Mouse (Mus musculus) naive thymus-derived CD4-positive, alpha-beta T cell, adult 5 months (primary cell): ENCODE data around the gene Ankrd16. TPM values are rescaled to one million over a fixed set of nuclear protein-coding genes. Genes with fewer than 3 reads are reported as not detected.

Experiments used
- polyA plus RNA-seq: library from polyadenylated mRNA; unstranded; fragments of 100-300 nt; shearing (Covaris generic); gene quantifications from one replicate; pipeline ENCODE4 v1.2.1, GENCODE M21; 2017

The Ankrd16 gene
- 68.4 TPM for polyA plus RNA-seq

DNA sequence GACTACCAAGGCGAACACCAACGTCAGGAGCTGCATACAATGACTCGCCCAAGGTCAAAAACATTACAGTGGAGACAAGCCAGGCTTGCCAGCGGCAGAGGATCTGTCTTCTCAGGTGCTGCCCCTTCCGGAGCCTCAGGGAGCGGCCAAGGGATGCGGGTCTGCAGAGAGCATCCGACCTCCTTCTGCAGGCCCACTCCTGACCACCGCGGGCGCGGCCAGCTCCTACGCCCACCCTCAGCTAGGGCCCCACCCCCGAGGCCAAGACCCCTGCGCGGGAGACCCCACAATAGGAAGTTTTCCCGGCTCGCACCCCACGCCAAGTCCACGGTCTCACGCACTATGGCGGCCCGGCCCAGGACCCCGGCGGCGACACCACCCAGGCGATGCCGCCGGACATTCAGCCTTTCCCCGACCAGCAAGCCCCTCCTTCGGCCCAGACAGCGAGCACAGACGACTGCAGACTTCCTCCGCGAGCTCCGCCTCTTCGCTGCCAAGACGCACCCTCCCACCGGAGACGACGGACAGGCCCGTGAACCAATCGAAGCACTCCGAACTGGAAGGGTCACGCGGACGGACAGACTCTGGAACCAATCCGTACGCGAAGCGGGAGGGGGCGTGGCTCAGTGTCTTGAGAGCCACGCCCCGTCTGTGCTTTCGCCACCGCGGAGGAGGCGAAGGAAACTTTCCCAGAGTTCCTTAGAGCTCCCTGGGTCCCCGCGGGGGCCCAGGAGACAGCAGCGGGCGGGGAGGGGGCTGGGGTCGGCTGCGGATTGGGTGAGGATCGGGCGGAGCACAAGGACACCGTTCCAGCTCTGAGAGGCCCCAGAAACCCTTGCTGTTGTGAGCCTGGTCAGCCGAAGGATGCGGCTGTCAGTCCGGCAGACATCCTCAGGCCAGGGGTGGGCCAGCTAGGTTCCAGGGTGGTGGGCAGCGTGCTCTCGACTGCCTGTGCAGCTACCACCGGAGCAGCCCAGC lies at the start of gene Ankrd16, which contains the start of gene Fbh1:
TSS of gene Ankrd16 (plus strand) at position 786 of the 978 bp plus-strand sequence.
TSS of gene Fbh1 (minus strand) at position 492 of the 978 bp plus-strand sequence.

Other genes with a start within 250 kb of the Ankrd16 start
- 12.7 TPM for gene Pfkfb3, start 223.8 kb upstream of the Ankrd16 start, polyA plus RNA-seq
- 145 TPM for gene Rbm17, start 173.7 kb upstream of the Ankrd16 start, polyA plus RNA-seq
- not detected for gene Gm17490, start 151.6 kb upstream of the Ankrd16 start, polyA plus RNA-seq
- 10.7 TPM for gene Il2ra, start 135.1 kb upstream of the Ankrd16 start, polyA plus RNA-seq
- 7.2 TPM for gene Il15ra, start 72.6 kb upstream of the Ankrd16 start, polyA plus RNA-seq
- 51.6 TPM for gene Fbh1, start 294 bp upstream of the Ankrd16 start, polyA plus RNA-seq